Mouse (Mus musculus) kidney, postnatal 10 days (tissue): ENCODE results near the gene Tgm2.

Experiments
- DNase-seq: peaks from one replicate; pipeline ENCODE4 v3.0.0; 2021; ENCODE audit warnings: mixed read lengths

Gene Tgm2

DNA sequence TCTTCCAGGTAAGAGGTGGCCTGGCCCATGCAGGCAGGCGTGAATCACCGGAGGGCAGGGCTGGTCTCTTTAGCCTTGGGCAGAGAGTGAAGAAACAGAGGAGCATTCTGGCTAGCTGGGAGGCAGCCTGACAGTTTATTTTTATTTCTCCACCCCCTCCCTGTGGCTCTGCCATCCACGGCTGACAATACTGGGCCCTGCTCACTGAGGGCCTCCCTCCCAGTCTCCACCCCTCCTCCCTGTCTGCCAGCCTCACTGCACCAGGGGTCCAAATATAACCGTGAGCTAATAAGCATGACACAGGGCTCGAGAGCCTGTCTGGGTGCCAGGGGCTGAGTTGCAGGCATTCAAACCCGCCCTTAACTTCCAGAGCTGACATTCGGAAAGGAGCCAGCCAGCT lies 6.6 kb downstream of the Tgm2 start:
- DNase-seq = no peak

GRCm38 (mm10) chr2:158138778-158139177 lies 7.5 kb downstream of the Tgm2 start:
- DNase-seq = no peak

- no peak for DNase-seq
Observed at GRCm38 (mm10) chr2:158137771-158138170, 8.5 kb downstream of the Tgm2 start.

DNA sequence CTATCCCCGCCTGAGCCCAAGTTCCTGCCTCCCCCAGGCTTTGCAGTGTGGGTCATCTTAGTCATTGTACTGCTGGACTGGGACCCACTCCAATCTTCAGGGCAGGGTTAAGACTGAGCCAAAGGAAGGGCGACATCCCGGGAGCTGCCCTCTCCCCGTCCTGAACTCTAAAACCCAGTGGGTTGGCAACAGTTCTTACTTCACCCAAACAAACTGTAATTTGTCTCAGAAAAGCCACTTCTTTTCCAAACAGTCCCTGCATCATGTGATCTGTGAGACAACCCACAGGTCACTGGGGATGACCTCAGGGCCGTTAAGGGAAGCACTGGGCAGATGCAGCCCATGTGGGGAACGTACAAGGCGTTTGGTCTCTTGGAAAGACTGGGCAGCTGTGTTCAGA lies 10.0 kb downstream of the Tgm2 start:
- DNase-seq = peak; percentile 73

DNA sequence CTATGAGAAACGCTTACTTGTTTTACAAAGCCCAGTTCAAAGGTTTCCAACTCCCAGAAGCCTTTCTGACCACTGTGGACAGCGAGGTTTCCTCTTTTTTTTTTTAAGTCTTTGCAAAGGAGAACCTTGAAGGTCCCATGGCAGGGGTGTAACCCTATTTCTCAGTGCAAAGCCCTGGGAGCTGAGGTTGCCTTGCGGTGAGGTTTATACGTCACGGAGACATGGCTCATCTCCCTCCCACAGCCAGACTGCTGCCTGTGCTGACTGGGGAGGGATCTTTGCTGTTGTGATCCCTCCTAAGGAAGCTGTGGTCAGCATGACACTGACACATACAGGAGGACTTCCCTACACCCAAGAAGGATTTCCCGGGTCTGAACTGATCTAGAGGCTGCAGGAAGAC lies 13.2 kb downstream of the Tgm2 start:
- DNase-seq = no peak

- DNase-seq = no peak
Observed at GRCm38 (mm10) chr2:158132320-158132719, 13.9 kb downstream of the Tgm2 start.

- no peak for DNase-seq
Observed at GRCm38 (mm10) chr2:158131197-158131835, 14.9 kb downstream of the Tgm2 start.

DNA sequence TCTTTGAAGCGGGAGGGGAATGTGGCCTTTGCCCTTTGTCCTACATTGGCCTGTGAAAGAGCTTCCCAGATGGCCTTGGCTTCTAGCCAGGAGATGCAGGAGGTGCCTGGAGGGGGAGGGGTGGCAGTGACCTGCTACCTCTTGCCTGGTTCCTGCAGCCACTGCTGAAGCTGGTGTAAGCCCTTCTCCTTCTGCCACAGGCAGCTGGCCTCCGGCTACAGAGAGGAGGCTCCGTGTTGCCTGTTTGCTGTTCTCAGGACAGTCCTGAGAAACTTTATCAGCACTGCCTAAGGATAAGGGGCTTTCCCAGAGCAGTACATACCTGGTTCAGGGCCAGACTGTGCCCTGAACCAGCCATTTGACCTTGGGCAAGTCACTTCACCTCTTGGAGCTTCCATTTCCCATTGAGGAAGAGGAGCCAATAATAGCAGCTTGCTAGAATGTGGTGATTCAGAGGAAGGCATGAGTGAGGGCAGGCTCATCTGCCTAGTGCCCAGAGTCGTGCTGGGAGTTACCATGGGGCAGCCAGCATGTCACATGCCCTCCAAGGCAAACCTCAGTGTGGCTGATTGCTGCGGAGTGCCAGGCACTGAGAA lies 15.7 kb downstream of the Tgm2 start:
- peak; percentile 93 for DNase-seq

GRCm38 (mm10) chr2:158129291-158130002 lies 16.8 kb downstream of the Tgm2 start:
- no peak for DNase-seq

DNA sequence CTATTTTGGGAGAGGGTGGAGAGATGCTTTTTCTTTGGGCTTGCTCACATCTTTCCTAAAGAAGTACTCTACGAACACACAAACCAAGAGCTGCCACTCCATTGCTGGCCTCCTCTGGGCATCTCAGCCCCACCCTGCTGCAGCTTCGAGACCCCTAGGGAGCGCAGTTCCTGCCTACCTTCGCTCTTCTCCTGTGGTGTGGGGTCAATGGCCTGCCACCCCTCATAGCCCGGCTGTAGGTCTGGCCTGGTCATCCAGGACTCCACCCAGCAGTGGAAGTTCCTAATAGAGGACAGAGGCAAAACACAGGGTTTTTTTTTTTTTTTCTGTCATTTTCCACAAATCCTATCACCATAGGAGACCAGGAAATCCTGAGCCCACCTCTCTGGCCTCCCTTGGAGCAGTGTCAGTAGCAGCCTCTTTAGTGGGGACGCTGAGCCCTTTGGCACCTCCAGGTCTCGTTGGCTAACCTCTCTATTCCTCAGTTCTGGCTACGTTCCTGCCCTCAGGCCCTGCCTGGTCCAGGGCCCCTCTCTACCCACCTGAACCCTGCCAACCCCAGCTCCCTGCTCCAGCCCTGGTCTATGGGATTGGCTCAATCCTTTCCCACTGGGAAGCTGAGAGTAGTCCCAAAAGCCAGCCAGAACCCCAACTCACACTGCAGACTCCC lies 17.6 kb downstream of the Tgm2 start:
- DNase-seq = no peak

GRCm38 (mm10) chr2:158127872-158128271 lies 18.4 kb downstream of the Tgm2 start:
- DNase-seq = no peak

- DNase-seq = no peak
Observed at GRCm38 (mm10) chr2:158127245-158127644, 19.0 kb downstream of the Tgm2 start.

- DNase-seq = no peak
Observed at GRCm38 (mm10) chr2:158122814-158123213, 23.4 kb downstream of the Tgm2 start.

DNA sequence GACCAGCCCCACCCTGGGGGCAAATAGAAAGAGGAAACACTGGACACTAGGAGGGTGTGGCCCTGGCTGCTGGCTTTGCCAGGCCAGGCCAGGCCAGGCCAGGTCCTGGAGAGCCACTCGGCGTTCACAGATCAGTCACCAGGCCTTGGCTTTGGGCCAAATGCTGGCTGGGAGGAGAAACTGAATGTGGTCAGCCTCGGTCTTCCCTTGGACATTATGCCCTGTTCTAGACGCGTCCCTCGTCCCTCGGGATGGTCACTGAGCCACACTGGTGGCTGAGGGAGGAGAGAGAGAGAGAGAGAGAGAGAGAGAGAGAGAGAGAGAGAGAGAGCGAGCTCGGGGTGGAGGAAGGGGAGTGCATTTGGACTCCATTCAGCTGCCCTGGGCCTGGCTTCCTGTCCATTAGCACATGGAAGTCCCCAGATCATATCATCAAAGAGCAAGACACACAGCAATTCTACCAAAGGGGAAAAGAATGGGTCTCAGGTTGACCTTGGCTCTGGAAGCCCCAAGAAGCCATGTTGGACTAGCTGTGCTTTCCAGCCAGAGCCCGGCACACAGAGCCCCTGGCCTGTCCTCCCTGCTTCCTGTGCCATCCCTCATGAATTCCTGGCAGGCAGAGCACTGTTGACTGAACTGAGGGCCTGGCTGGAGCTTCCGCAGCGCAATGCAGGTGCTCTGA lies 24.4 kb downstream of the Tgm2 start:
- DNase-seq = peak; percentile 88

DNA sequence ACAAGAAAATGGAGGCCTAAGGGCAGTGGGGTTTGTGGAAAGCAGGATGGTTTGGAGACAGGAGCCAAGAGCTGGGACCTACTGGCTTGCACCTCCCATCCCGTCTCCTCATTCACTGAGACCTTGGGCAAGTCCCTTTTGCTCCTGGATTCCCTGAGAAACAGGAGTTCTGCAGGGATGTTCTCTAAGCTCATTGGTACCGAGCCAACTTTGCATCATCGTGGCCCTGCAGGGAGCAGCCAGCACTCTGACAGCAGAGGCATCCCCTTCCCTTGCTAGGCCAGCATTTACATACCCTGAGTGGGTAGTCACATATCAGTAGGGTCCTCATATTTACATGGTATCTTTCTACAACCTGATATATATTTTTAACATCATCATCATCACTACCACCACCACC lies 25.4 kb downstream of the Tgm2 start:
- DNase-seq = no peak

GRCm38 (mm10) chr2:158120211-158120610 lies 26.0 kb downstream of the Tgm2 start:
- DNase-seq = no peak

- DNase-seq = no peak
Observed at GRCm38 (mm10) chr2:158119145-158119544, 27.1 kb downstream of the Tgm2 start.

DNA sequence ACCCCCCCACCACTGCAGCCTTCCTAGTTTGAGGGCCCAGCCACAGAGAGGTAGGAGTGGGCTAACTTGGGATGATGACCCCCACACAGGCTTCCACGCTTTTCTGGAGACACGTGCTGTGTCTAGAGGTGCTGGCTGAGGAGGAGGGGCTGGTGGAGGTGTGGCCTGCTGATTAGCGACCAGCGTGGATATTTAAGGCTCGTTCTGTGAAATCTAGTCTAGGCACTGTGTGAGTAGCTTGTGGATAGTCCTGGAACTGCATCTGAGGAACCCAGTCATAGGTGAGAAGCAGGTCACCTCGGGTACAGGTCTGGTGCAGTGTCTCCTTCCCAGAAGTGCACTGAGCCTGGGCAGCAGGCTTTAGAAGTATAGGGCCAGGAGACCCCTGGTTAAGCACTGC lies 29.6 kb downstream of the Tgm2 start:
- DNase-seq = no peak

DNA sequence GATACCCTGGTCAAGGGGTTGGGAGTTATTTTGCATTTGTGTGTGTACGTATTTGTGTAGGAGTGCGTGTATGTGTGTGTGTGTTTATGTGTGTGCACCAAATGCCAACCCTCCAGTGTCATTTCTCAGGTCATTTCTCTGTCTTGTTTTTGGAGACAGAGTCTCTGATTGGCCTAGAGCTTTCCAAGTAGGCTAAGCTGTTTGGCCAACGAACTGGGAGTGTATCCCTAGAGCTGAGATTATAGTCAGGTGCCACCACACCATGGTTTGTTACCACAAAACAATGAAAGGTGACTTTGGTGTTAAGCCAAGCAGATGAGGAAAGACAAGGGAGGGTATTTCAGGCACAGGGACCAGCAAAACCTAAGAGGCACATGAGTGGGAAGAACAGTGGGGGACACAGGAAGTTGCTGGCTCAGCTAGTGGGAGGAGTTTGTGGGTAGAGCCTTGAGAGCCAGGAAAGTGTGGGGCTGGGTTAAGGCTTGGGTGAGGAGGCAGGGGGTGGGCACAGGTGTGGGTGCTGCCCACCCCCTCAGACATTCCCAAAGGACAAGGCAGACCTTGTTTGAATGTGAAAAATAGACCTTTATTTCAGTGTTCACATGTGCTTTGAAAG lies 30.3 kb downstream of the Tgm2 start:
- no peak for DNase-seq

GRCm38 (mm10) chr2:158114931-158115330 lies 31.3 kb downstream of the Tgm2 start:
- no peak for DNase-seq

DNA sequence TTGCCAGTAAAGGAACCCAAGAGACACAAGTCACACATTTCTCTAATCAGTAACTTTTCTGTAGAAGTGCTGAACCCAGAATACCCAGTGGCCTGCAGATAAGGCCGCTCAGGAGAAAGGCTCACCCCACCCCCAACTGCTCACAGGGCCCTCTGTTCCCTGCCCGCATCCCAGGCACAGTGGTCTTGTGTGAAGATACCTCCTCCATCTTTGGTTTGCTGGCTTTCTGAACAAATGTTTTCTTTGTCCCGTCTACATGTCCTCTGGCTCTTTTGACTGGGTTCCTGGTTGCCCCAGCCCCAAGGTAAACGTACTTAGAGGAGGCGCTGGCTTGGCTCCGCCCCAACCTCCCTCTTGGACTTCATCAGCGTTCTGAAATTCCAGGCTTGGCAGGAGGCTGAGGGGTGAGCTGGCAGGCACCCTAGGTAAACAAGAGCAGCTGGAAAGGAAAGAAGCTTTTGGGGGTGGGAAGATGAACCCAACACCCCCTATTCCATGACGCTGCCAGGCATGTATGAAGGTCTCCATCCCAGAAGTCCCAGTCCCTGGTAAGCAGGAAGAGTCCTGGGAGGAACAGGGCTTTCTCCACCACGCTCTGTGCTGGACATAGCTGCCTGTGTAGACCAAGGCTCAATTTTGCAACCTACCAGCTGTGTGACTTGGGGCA lies 32.5 kb downstream of the Tgm2 start:
- DNase-seq = peak; percentile 93

DNA sequence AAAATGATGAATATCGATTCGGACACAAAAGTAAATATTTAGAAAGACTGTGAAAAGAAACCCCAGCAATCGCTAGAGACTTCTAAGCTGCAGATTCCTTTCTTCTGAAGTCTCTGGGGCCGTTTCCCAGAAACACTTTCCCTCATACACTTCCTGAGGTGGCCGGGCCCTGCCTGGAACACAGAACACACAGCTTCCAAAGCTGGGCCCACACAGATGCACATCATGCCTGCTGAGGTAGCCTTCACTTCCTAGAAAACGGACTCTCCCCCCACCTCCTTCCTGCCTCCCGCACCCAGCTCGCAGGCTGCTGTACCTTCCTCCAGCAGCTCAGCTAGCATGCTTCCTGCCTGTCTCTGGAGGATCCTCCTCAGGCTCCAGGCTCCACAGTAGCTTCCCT lies 36.7 kb downstream of the Tgm2 start:
- peak; percentile 55 for DNase-seq
